Mouse (Mus musculus) heart, postnatal 36 days (tissue): ENCODE results near the gene Zfp119b. TPM values are rescaled to one million over a fixed set of nuclear protein-coding genes. Genes with fewer than 3 reads are reported as not detected.
A peak's percentile ranks its signal among the peaks of the same experiment; 100 is the strongest.
"Not testable (repeated sequence)": the region's sequence is repeated elsewhere in the genome, so short reads cannot be mapped to it uniquely, and the experiment has no call there.

ENCODE experiments used
- DNase-seq, 2 experiments: peaks; one replicate each; pipeline ENCODE4 v3.0.0; 2021 to 2022
- intact Hi-C: fragments of 180-260 bp; cut with DNase I; formaldehyde crosslinking; loops from one replicate; pipeline ENCODE4 v1.15.1; 2025
- total RNA-seq, 2 experiments: library from RNA; stranded (reverse); gene quantifications; 2 replicates each; pipeline ENCODE4 v1.2.3; 2021

Gene Zfp119b
- total RNA-seq, 2 experiments from 2014 or later, result 3.7 to 4.3 TPM

DNA sequence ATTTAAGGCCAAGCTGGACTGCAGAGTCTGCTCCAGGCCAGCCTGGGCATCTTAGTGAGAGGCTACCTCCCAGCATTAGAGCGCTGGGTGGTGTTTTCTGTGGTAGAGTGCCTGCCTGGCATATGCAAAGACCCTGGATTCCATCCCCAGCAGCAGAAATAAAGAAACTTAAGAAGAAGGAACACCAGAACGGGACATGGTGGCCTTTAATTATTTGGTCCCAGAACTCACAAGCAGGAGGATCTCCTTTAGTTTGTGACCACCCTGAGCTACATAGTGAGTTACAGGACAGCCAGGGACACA, 9.2 kb upstream of the Zfp119b start:
- intact Hi-C loops, result loop anchor here (5.0 kb wide), 3 partner anchors 49 to 256 kb away; partner anchors contain the start of genes Mpnd, Sh3gl1 and Stap2
- DNase-seq, result no peak

GRCm38 (mm10) chr17:55957726-55958583, 8.7 kb upstream of the Zfp119b start:
- intact Hi-C loops, result loop anchor here (2.0 to 5.0 kb wide), 4 partner anchors 49 to 293 kb away; partner anchors contain the start of genes Mpnd, Sh3gl1 and Stap2
- DNase-seq, result no peak

GRCm38 (mm10) chr17:55957168-55957567, 7.9 kb upstream of the Zfp119b start:
- DNase-seq, result peak; percentile 71 to 83
- intact Hi-C loops, result loop anchor here (2.0 to 5.0 kb wide), 4 partner anchors 50 to 294 kb away; partner anchors contain the start of genes Mpnd, Sh3gl1 and Stap2

GRCm38 (mm10) chr17:55956591-55956990, 7.3 kb upstream of the Zfp119b start:
- DNase-seq, result peak in 1 of 2 experiments; percentile 1
- intact Hi-C loops, result loop anchor here (2.0 to 5.0 kb wide), 4 partner anchors 51 to 294 kb away; partner anchors contain the start of genes Mpnd, Sh3gl1 and Stap2

DNA sequence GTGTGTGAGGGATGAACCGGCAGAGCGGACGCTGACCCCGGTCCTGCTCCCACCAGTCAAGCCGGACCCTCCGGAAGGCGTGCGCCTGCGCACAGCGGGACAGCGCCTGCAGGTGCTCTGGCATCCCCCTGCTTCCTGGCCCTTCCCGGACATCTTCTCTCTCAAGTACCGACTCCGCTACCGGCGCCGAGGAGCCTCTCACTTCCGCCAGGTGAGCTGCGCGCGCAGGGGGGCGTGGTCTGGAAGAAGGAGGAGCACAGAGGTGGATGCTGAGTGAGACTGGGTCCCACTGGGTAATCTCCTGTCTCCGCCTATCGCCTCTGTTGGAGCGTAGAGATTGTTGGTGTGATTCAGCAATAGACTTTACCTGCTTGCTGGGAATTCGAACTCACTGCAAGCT, 6.8 kb upstream of the Zfp119b start:
- DNase-seq, result peak in 1 of 2 experiments; percentile 24
- intact Hi-C loops, result loop anchor here (2.0 to 5.0 kb wide), 4 partner anchors 51 to 295 kb away; partner anchors contain the start of genes Mpnd, Sh3gl1 and Stap2

GRCm38 (mm10) chr17:55954229-55954628, 4.9 kb upstream of the Zfp119b start:
- DNase-seq, result no peak
- intact Hi-C loops, result no loop called here

- intact Hi-C loops, result no loop called here
- DNase-seq, result no peak
Measured at GRCm38 (mm10) chr17:55953751-55954150, 4.5 kb upstream of the Zfp119b start.

DNA sequence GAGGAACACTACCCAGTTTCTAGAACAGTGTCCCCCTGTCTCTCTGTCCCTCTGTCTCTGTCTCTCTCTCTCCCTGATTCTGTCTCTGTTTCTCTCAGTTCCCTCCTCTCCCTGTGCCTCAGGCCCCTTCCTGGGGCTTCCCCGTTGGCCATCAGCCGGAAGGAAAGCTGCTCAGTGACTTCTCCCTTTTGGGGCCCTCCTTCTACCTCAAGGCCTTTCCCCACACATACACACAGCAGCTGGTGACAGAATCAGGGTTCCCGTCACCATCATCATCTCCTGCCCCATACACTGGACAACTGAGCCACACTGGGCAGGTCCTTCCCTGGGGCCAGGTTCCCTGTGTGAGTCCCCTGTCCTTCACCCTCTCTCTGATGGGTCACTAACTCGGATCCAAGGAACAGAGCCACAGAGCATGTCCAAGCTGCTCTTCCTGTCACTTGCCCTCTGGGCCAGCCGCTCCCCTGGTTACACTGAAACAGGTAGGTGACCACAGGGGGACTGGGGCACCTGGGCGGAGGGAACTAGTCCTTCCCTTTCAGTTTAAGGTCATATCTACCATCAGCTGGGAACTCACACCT, 3.2 kb upstream of the Zfp119b start, which contains the start of gene Ebi3:
TSS of gene Ebi3 (plus strand) at position 194 of the 581 bp plus-strand sequence.
- no peak for DNase-seq
- intact Hi-C loops, result no loop called here

GRCm38 (mm10) chr17:55952041-55952440, 2.7 kb upstream of the Zfp119b start:
- no peak for DNase-seq

DNA sequence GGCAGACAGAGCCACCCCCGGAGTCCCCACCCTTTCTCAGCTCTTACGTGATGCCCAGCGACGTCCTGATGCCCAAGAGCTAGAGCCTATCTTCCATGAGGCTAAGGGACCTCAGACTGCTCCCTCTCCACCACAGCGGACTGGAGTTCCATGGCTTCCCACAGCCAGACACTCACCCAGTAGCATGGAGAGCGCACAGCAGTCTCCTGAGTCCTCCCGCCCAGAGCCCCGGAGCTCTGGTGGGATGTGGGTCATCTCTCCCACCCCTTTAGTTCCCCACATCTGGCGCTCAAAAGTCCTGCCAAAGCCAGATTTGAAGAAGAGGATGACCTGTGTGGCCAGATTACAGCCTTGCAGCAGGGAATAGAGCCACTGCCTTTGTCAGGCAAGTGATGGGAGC, 1.3 kb upstream of the Zfp119b start:
- DNase-seq, result no peak
- intact Hi-C loops, result no loop called here

More at GRCm38 (mm10) chr17:55952041-55952440, 2.7 kb upstream of the Zfp119b start:
- intact Hi-C loops, result no loop called here

GRCm38 (mm10) chr17:55948647-55949046, 653 bp downstream of the Zfp119b start:
- intact Hi-C loops, result no loop called here
- no peak for DNase-seq

GRCm38 (mm10) chr17:55945696-55946095, 3.6 kb downstream of the Zfp119b start:
- intact Hi-C loops, result loop anchor here (1.0 kb wide), 1 partner anchor 55 kb away; no protein-coding TSS in a partner anchor
- no peak for DNase-seq

DNA sequence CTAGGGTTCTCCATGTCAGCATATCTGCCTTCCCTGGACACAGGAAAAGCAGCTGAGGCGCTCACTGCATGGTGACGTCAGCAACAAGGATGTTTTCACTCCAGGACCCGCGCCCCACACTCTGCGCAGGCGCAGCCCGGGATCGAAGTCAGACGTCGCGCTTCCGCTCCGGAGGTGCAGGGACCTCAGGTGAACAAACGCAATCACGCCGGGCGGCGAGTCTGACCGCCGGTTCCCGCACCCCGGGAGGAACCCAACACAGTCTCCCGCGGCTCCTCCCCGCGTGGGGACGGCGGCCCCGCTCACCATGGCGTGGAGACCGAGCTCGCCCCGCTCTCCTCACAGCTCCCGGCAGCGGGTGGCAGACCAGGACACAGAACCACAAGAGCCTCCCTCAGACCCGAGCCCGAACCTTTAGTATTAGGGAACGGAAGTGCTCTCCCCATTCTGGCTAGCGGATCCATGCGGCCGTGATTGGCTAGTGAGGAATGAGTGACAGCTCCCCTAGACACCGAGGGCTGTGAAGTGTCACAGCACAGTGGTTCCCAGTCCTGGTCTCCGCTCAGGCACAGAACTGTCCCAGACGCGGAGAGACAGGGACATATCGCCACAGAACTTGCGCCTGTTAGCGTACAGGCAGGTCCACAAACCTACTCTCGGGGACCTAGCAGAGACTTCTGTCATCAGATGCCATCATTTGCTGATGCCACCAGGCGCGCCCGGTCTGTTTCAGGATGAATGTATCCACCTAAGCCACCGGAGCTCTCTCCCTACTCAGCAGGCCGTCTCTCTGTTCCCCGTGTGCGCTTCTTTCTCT, 4.2 kb downstream of the Zfp119b start:
- peak; percentile 90 to 91 for DNase-seq
- intact Hi-C loops, result loop anchor here (5.0 kb wide), 1 partner anchor 243 kb away; no protein-coding TSS in a partner anchor

DNA sequence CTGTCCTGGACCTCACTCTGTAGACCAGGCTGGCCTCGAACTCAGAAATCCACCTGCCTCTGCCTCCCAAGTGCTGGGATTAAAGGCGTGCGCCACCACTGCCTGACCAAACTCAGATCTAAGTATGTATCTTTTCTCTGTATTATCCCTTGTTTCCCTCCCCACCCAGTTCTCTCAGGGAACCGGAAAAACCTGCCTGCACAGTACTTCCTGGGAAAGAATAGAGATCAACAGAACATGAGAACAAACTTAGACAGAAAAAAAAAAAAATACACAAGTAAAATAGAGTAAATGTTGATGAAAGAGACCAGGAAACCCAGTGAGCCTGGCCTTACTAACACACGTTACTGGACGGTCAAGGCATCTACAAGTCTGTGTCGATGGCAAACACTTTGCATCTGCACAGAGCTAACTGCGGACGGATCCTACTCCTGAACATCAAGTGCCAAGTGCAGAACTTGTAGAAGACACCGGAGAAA, 4.9 kb downstream of the Zfp119b start:
- intact Hi-C loops, result loop anchor here (5.0 kb wide), 1 partner anchor 242 kb away; no protein-coding TSS in a partner anchor
- DNase-seq, result not testable (repeated sequence)

- no peak for DNase-seq
- intact Hi-C loops, result no loop called here
Measured at GRCm38 (mm10) chr17:55933191-55933590, 16.1 kb downstream of the Zfp119b start.

GRCm38 (mm10) chr17:55932635-55933034, 16.7 kb downstream of the Zfp119b start:
- intact Hi-C loops, result no loop called here
- no peak for DNase-seq

DNA sequence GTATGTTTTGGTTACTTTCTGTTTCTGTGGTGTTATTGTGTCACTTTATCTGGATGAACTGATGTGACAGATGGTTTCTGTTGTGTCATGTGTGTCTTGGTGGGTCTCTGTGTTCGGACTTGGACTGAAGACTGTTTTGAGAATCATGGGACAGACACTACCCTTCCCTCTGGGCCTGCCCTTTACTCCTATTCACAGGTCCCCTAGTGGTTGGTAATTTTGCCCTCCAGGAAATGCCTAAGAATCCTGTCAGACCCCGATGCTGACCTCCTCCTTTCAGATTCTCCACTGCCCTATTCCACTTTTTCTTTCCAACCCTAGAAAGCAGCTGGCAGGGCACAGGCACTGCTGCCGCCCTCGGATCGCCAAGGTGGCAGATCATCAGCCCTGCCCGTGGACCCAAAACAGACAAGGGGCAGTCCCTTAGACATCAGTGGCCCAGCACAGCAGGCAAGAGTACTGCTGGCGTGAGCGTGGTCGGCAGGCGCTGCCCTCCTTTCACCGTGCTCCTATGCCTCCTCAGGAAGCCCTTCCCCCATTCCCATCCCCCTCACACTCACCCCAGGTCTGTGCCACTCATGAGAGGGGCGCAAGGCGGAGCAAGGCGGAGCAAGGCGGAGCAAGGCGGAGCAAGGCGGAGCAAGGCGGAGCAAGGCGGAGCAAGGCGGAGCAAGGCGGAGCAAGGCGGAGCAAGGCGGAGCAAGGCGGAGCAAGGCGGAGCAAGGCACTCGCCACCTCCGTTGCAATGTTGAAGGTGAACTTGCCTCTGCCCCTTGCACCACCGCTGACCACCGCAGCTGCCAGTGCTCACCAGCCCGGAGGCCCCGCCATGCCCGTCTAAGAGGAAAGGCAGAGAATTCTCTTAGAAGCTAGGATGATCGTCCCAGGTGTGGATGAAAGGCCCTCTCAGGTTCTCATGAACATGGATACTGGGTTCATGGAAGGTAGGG, 17.5 kb downstream of the Zfp119b start:
- intact Hi-C loops, result no loop called here
- peak; percentile 37 for DNase-seq

DNA sequence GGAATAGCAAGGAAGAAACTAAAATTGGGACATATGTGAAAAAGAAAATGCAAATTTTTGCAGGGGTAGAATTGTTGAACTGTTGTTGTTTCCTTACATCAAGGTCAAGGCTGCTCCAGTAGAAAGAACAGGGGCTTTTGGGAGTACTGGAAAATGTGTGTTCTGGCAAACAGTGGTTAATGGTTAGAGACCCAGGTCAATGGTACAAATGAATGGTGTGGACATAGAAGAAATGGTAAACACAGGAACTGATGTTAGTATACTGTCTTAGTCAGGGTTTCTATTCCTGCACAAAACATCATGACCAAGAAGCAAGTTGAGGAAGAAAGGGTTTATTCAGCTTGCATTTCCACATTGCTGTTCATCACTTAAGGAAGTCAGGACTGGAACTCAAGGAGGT, 42.6 kb downstream of the Zfp119b start:
- intact Hi-C loops, result no loop called here
- DNase-seq, result no peak

DNA sequence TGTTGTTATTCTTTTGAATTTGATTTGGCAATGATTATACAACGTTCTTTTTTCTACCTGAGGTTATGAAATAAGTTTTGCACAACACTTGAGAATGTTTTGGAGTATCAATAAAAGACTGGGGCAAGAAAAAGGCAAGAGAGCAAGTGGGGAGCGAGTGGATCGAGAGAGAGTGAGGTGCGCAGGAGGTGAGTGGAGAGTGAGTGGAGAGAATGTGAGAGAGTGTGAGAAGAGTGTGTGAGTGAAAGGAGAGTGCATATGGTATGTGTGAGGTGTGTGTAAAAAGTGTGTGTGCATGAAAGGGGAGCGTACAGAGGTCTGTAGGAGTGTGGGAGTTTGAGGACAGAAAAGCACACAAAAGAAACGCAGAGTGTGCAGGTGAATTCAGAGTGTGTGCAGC, 45.2 kb downstream of the Zfp119b start:
- no peak for DNase-seq
- intact Hi-C loops, result no loop called here
